Mouse (Mus musculus) lung, embryonic 15.5 days (tissue): ENCODE results near the gene Olfr50. TPM values are rescaled to one million over a fixed set of nuclear protein-coding genes. Genes with fewer than 3 reads are reported as not detected.

Experiments
- ATAC-seq: fragments of 200-750 bp; cut with Nextera tagmentation; 2 replicates; pipeline ENCODE4 v1.8.0; 2017; ENCODE audit warnings: moderate number of reproducible peaks, borderline replicate concordance; ENCODE audit not compliant: low FRiP score, low TSS enrichment; ENCODE audit errors: extremely low read depth
- H3K27ac ChIP-seq: fragments of 300-500 bp; sonication (generic); 2 replicates; pipeline ENCODE4 v1.5.1; 2015; ENCODE audit warnings: moderate library complexity, mild to moderate bottlenecking, inconsistent platforms
- H3K27me3 ChIP-seq: fragments of 300-500 bp; sonication (generic); 2 replicates; pipeline ENCODE4 v1.6.1; 2015; ENCODE audit warnings: inconsistent platforms
- H3K36me3 ChIP-seq: fragments of 300-500 bp; sonication (generic); 2 replicates; pipeline ENCODE4 v1.6.1; 2015; ENCODE audit warnings: inconsistent platforms
- H3K4me1 ChIP-seq: fragments of 300-500 bp; sonication (generic); 2 replicates; pipeline ENCODE4 v1.6.1; 2015; ENCODE audit warnings: inconsistent platforms
- H3K4me2 ChIP-seq: fragments of 300-500 bp; sonication (generic); 2 replicates; pipeline ENCODE4 v1.6.1; 2015; ENCODE audit warnings: inconsistent platforms, mild to moderate bottlenecking, moderate library complexity
- H3K4me3 ChIP-seq: fragments of 300-500 bp; sonication (generic); 2 replicates; pipeline ENCODE4 v1.5.1; 2015; ENCODE audit warnings: mild to moderate bottlenecking, inconsistent platforms
- H3K9ac ChIP-seq: fragments of 300-500 bp; sonication (generic); 2 replicates; pipeline ENCODE4 v1.6.1; 2015; ENCODE audit warnings: inconsistent platforms
- H3K9me3 ChIP-seq: fragments of 300-500 bp; sonication (generic); 2 replicates; pipeline ENCODE4 v1.6.1; 2016; ENCODE audit warnings: inconsistent platforms
- WGBS: fragments of 180-500 bp; shearing (Covaris S2); methylation state at CpG from one replicate; pipeline ENCODE4 v1.1.7; 2015; 5-methylcytosine and 5-hydroxymethylcytosine counted together
- polyA plus RNA-seq: library from polyadenylated mRNA; unstranded; fragments of >200 nt; fragmentation: Nextera tagmentation; extraction: Ambion mirVana; gene quantifications from 2 replicates; pipeline ENCODE4 v1.2.1, GENCODE M21; 2015

The Olfr50 gene
- polyA plus RNA-seq, result not detected in 2 replicates

- H3K9me3 ChIP-seq, result no peaks in the 10 kb centered on the region
- no peaks in the 10 kb centered on the region for H3K4me1 ChIP-seq
- no peak within 1 kb of the TSS for H3K27ac ChIP-seq
- no peak for ATAC-seq
- no peak within 1 kb of the TSS for H3K4me2 ChIP-seq
- WGBS, result 80% methylated on average over 2 of the region's 2 CpGs
- H3K36me3 ChIP-seq, result no peaks in the 10 kb centered on the region
- no peak within 1 kb of the TSS for H3K9ac ChIP-seq
- H3K4me3 ChIP-seq, result no peak within 1 kb of the TSS
- no peaks in the 10 kb centered on the region for H3K27me3 ChIP-seq
Measured at GRCm38 (mm10) chr2:36790238-36790637, at the start of gene Olfr50. Gene Olfr50, plus strand, starts transcription at chr2:36790538.

- Histone ChIP-seq H3K27ac (no peak within 1 kb of the TSS), H3K36me3 (no peaks in the 10 kb centered on the region), H3K4me3 (no peak within 1 kb of the TSS), H3K4me1 (no peaks in the 10 kb centered on the region), H3K4me2 (no peak within 1 kb of the TSS), H3K9me3 (no peaks in the 10 kb centered on the region), H3K27me3 (no peaks in the 10 kb centered on the region), H3K9ac (no peak within 1 kb of the TSS)
- no peak for ATAC-seq
- WGBS, result 59% methylated on average over 2 of the region's 2 CpGs
Measured at GRCm38 (mm10) chr2:36783976-36784375, 6.4 kb upstream of the Olfr50 start, which contains the start of gene Olfr348. Gene Olfr348, plus strand, starts transcription at chr2:36784276.

- Histone ChIP-seq H3K4me1 (no peaks in the 10 kb centered on the region), H3K27me3 (no peaks in the 10 kb centered on the region), H3K4me3 (no peak within 1 kb of the TSS), H3K27ac (no peak within 1 kb of the TSS), H3K9me3 (no peaks in the 10 kb centered on the region; the same call in 1 of the 2 replicates), H3K9ac (no peak within 1 kb of the TSS), H3K4me2 (no peak within 1 kb of the TSS), H3K36me3 (no peaks in the 10 kb centered on the region)
- no peak for ATAC-seq
- 64% methylated on average over 1 of the region's 1 CpGs for WGBS
Measured at GRCm38 (mm10) chr2:36816932-36817331, 26.6 kb downstream of the Olfr50 start, which contains the start of gene Olfr3. Gene Olfr3, minus strand, starts transcription at chr2:36817032.

GRCm38 (mm10) chr2:36846010-36846409, 55.7 kb downstream of the Olfr50 start, which contains the start of gene Olfr350:
Gene Olfr350, plus strand, starts transcription at chr2:36846310.
- Histone ChIP-seq H3K36me3 (no peaks in the 10 kb centered on the region), H3K27me3 (no peaks in the 10 kb centered on the region), H3K9ac (no peak within 1 kb of the TSS), H3K4me2 (no peak within 1 kb of the TSS), H3K9me3 (0 out of 2 replicates have a peak, but pooled peaks cover 5% of the 10 kb centered on the region), H3K4me1 (no peaks in the 10 kb centered on the region), H3K27ac (no peak within 1 kb of the TSS), H3K4me3 (no peak within 1 kb of the TSS)
- no peak for ATAC-seq
- 77% methylated on average over 1 of the region's 1 CpGs for WGBS

Other genes starting within 250 kb of the Olfr50 start
- gene Olfr344, start 223.9 kb upstream of the Olfr50 start, polyA plus RNA-seq, result not detected in 2 replicates
- not detected in 2 replicates for gene Olfr345, start 150.5 kb upstream of the Olfr50 start, polyA plus RNA-seq
- gene Olfr346, start 104.8 kb upstream of the Olfr50 start, polyA plus RNA-seq, result not detected in 2 replicates
- not detected in 2 replicates for gene Olfr347, start 58.6 kb upstream of the Olfr50 start, polyA plus RNA-seq
- not detected in 2 replicates for gene Olfr348, start 6.3 kb upstream of the Olfr50 start, polyA plus RNA-seq
- gene Olfr3, start 26.5 kb downstream of the Olfr50 start, polyA plus RNA-seq, result not detected in 2 replicates
- not detected in 2 replicates for gene Olfr350, start 55.8 kb downstream of the Olfr50 start, polyA plus RNA-seq
- not detected in 2 replicates for gene Olfr351, start 72.1 kb downstream of the Olfr50 start, polyA plus RNA-seq
- gene Olfr352, start 77.9 kb downstream of the Olfr50 start, polyA plus RNA-seq, result not detected in 2 replicates
- not detected in 2 replicates for gene Olfr353, start 102.4 kb downstream of the Olfr50 start, polyA plus RNA-seq
- gene Olfr354, start 115.1 kb downstream of the Olfr50 start, polyA plus RNA-seq, result not detected in 2 replicates
- not detected in 2 replicates for gene Olfr355, start 138.4 kb downstream of the Olfr50 start, polyA plus RNA-seq
- gene Olfr356, start 146.6 kb downstream of the Olfr50 start, polyA plus RNA-seq, result not detected in 2 replicates
- gene Olfr357, start 203.3 kb downstream of the Olfr50 start, polyA plus RNA-seq, result not detected in 2 replicates
- not detected in 2 replicates for gene Olfr358, start 218.8 kb downstream of the Olfr50 start, polyA plus RNA-seq